Mouse (Mus musculus): ENCODE data around the gene Pon3. TPM values are rescaled to one million over a fixed set of nuclear protein-coding genes. Genes with fewer than 3 reads are reported as not detected.
A peak's percentile ranks its signal among the peaks of the same experiment; 100 is the strongest.

Gene Pon3
- polyA plus RNA-seq, 1 experiment from 2014 or later = 35.2 TPM

GRCm38 (mm10) chr6:5292841-5293240 is 36.8 kb upstream of the Pon3 start:
- Histone ChIP-seq H3K9me3 (replicated peaks; ENCODE audit: control insufficient read depth, low read length) (no peaks in the 10 kb centered on the region), H3K36me3 (ENCODE audit: control insufficient read depth, insufficient read depth, low read length) (no peaks in the 10 kb centered on the region), H3K27ac (ENCODE audit: low read depth, low read length) (no peak overlapping the region), H3K9ac (ENCODE audit: low read depth, low read length) (no peak overlapping the region), H3K4me3 (ENCODE audit: low read depth, low read length) (no peak overlapping the region), H3K4me2 (no peak overlapping the region), H3K4me1 (ENCODE audit: control insufficient read depth, insufficient read depth, low read length) (no peaks in the 10 kb centered on the region), H3K27me3 (ENCODE audit: control insufficient read depth, insufficient read depth, low read length) (no peaks in the 10 kb centered on the region)
- WGBS (ENCODE audit: insufficient replicate concordance) = 79% methylated on average over 5 of the region's 5 CpGs
- ATAC-seq (replicated peaks; ENCODE audit: insufficient number of reproducible peaks, low FRiP score, low TSS enrichment) = no peak

- Histone ChIP-seq H3K9ac (ENCODE audit: low read depth, low read length) (no peak overlapping the region), H3K4me2 (peak overlapping the region; percentile 22; the same call in 1 of the 2 replicates), H3K27ac (ENCODE audit: low read depth, low read length) (peak overlapping the region; percentile 38; the same call in 1 of the 2 replicates), H3K9me3 (replicated peaks; ENCODE audit: control insufficient read depth, low read length) (no peaks in the 10 kb centered on the region), H3K4me3 (ENCODE audit: low read depth, low read length) (no peak overlapping the region), H3K36me3 (ENCODE audit: control insufficient read depth, insufficient read depth, low read length) (no peaks in the 10 kb centered on the region), H3K4me1 (ENCODE audit: control insufficient read depth, insufficient read depth, low read length) (no peaks in the 10 kb centered on the region), H3K27me3 (ENCODE audit: control insufficient read depth, insufficient read depth, low read length) (no peaks in the 10 kb centered on the region)
- peak; percentile 80 for ATAC-seq (replicated peaks; ENCODE audit: insufficient number of reproducible peaks, low FRiP score, low TSS enrichment)
- WGBS (ENCODE audit: insufficient replicate concordance) = 77% methylated on average over 4 of the region's 4 CpGs
Measured at GRCm38 (mm10) chr6:5291450-5291849, 35.4 kb upstream of the Pon3 start.

- H3K9ac ChIP-seq (ENCODE audit: low read depth, low read length) = no peak overlapping the region
- H3K36me3 ChIP-seq (ENCODE audit: control insufficient read depth, insufficient read depth, low read length) = no peaks in the 10 kb centered on the region
- no peak overlapping the region for H3K4me3 ChIP-seq (ENCODE audit: low read depth, low read length)
- no peak overlapping the region for H3K27ac ChIP-seq (ENCODE audit: low read depth, low read length)
- no peak overlapping the region for H3K4me2 ChIP-seq
- no peaks in the 10 kb centered on the region for H3K9me3 ChIP-seq (replicated peaks; ENCODE audit: control insufficient read depth, low read length)
- WGBS (ENCODE audit: insufficient replicate concordance) = 57% methylated on average over 5 of the region's 5 CpGs
- H3K27me3 ChIP-seq (ENCODE audit: control insufficient read depth, insufficient read depth, low read length) = no peaks in the 10 kb centered on the region
- ATAC-seq (replicated peaks; ENCODE audit: insufficient number of reproducible peaks, low FRiP score, low TSS enrichment) = no peak
- no peaks in the 10 kb centered on the region for H3K4me1 ChIP-seq (ENCODE audit: control insufficient read depth, insufficient read depth, low read length)
Measured at GRCm38 (mm10) chr6:5287919-5288318, 31.8 kb upstream of the Pon3 start.

- Histone ChIP-seq H3K4me2 (no peak overlapping the region), H3K27ac (ENCODE audit: low read depth, low read length) (no peak overlapping the region), H3K4me3 (ENCODE audit: low read depth, low read length) (no peak overlapping the region), H3K36me3 (ENCODE audit: control insufficient read depth, insufficient read depth, low read length) (no peaks in the 10 kb centered on the region), H3K27me3 (ENCODE audit: control insufficient read depth, insufficient read depth, low read length) (no peaks in the 10 kb centered on the region), H3K9ac (ENCODE audit: low read depth, low read length) (no peak overlapping the region), H3K9me3 (replicated peaks; ENCODE audit: control insufficient read depth, low read length) (no peaks in the 10 kb centered on the region), H3K4me1 (ENCODE audit: control insufficient read depth, insufficient read depth, low read length) (no peaks in the 10 kb centered on the region)
- 75% methylated on average over 2 of the region's 2 CpGs for WGBS (ENCODE audit: insufficient replicate concordance)
- ATAC-seq (replicated peaks; ENCODE audit: insufficient number of reproducible peaks, low FRiP score, low TSS enrichment) = peak; percentile 71; the same call in 1 of the 2 replicates
Measured at GRCm38 (mm10) chr6:5287392-5287791, 31.3 kb upstream of the Pon3 start.

- H3K27ac ChIP-seq (ENCODE audit: low read depth, low read length) = no peak overlapping the region
- H3K9ac ChIP-seq (ENCODE audit: low read depth, low read length) = no peak overlapping the region
- no peaks in the 10 kb centered on the region for H3K9me3 ChIP-seq (replicated peaks; ENCODE audit: control insufficient read depth, low read length)
- no peaks in the 10 kb centered on the region for H3K27me3 ChIP-seq (ENCODE audit: control insufficient read depth, insufficient read depth, low read length)
- H3K36me3 ChIP-seq (ENCODE audit: control insufficient read depth, insufficient read depth, low read length) = no peaks in the 10 kb centered on the region
- no peak for ATAC-seq (replicated peaks; ENCODE audit: insufficient number of reproducible peaks, low FRiP score, low TSS enrichment)
- no peak overlapping the region for H3K4me2 ChIP-seq
- 74% methylated on average over 7 of the region's 7 CpGs for WGBS (ENCODE audit: insufficient replicate concordance)
- no peaks in the 10 kb centered on the region for H3K4me1 ChIP-seq (ENCODE audit: control insufficient read depth, insufficient read depth, low read length)
- H3K4me3 ChIP-seq (ENCODE audit: low read depth, low read length) = no peak overlapping the region
Measured at GRCm38 (mm10) chr6:5282418-5282817, 26.3 kb upstream of the Pon3 start.

GRCm38 (mm10) chr6:5280576-5281305 is 24.7 kb upstream of the Pon3 start:
- no peaks in the 10 kb centered on the region for H3K27me3 ChIP-seq (ENCODE audit: control insufficient read depth, insufficient read depth, low read length)
- 66% methylated on average over 6 of the region's 6 CpGs for WGBS (ENCODE audit: insufficient replicate concordance)
- H3K4me2 ChIP-seq = no peak overlapping the region
- no peak overlapping the region for H3K4me3 ChIP-seq (ENCODE audit: low read depth, low read length)
- H3K27ac ChIP-seq (ENCODE audit: low read depth, low read length) = no peak overlapping the region
- H3K9me3 ChIP-seq (replicated peaks; ENCODE audit: control insufficient read depth, low read length) = no peaks in the 10 kb centered on the region
- no peaks in the 10 kb centered on the region for H3K4me1 ChIP-seq (ENCODE audit: control insufficient read depth, insufficient read depth, low read length)
- peaks cover 7% of the 10 kb centered on the region; the same call in 1 of the 2 replicates for H3K36me3 ChIP-seq (ENCODE audit: control insufficient read depth, insufficient read depth, low read length)
- no peak overlapping the region for H3K9ac ChIP-seq (ENCODE audit: low read depth, low read length)
- no peak for ATAC-seq (replicated peaks; ENCODE audit: insufficient number of reproducible peaks, low FRiP score, low TSS enrichment)

GRCm38 (mm10) chr6:5277972-5278371 is 21.9 kb upstream of the Pon3 start:
- Histone ChIP-seq H3K27me3 (ENCODE audit: control insufficient read depth, insufficient read depth, low read length) (no peaks in the 10 kb centered on the region), H3K4me3 (ENCODE audit: low read depth, low read length) (no peak overlapping the region), H3K27ac (ENCODE audit: low read depth, low read length) (no peak overlapping the region), H3K4me2 (no peak overlapping the region), H3K9me3 (replicated peaks; ENCODE audit: control insufficient read depth, low read length) (no peaks in the 10 kb centered on the region), H3K9ac (ENCODE audit: low read depth, low read length) (no peak overlapping the region), H3K36me3 (ENCODE audit: control insufficient read depth, insufficient read depth, low read length) (peaks cover 7% of the 10 kb centered on the region; the same call in 1 of the 2 replicates), H3K4me1 (ENCODE audit: control insufficient read depth, insufficient read depth, low read length) (no peaks in the 10 kb centered on the region)
- WGBS (ENCODE audit: insufficient replicate concordance) = 56% methylated on average over 5 of the region's 5 CpGs
- no peak for ATAC-seq (replicated peaks; ENCODE audit: insufficient number of reproducible peaks, low FRiP score, low TSS enrichment)

GRCm38 (mm10) chr6:5269641-5270040 is 13.6 kb upstream of the Pon3 start:
- no peak for ATAC-seq (replicated peaks; ENCODE audit: insufficient number of reproducible peaks, low FRiP score, low TSS enrichment)
- 86% methylated on average over 6 of the region's 6 CpGs for WGBS (ENCODE audit: insufficient replicate concordance)
- Histone ChIP-seq H3K4me2 (no peak overlapping the region), H3K27ac (ENCODE audit: low read depth, low read length) (no peak overlapping the region), H3K9me3 (replicated peaks; ENCODE audit: control insufficient read depth, low read length) (no peaks in the 10 kb centered on the region), H3K36me3 (ENCODE audit: control insufficient read depth, insufficient read depth, low read length) (no peaks in the 10 kb centered on the region), H3K4me3 (ENCODE audit: low read depth, low read length) (no peak overlapping the region), H3K9ac (ENCODE audit: low read depth, low read length) (no peak overlapping the region), H3K4me1 (ENCODE audit: control insufficient read depth, insufficient read depth, low read length) (no peaks in the 10 kb centered on the region), H3K27me3 (ENCODE audit: control insufficient read depth, insufficient read depth, low read length) (no peaks in the 10 kb centered on the region)

GRCm38 (mm10) chr6:5264793-5265192 is 8.7 kb upstream of the Pon3 start:
- Histone ChIP-seq H3K27ac (ENCODE audit: low read depth, low read length) (no peak overlapping the region), H3K27me3 (ENCODE audit: control insufficient read depth, insufficient read depth, low read length) (no peaks in the 10 kb centered on the region), H3K36me3 (ENCODE audit: control insufficient read depth, insufficient read depth, low read length) (no peaks in the 10 kb centered on the region), H3K4me2 (no peak overlapping the region), H3K4me1 (ENCODE audit: control insufficient read depth, insufficient read depth, low read length) (no peaks in the 10 kb centered on the region), H3K9ac (ENCODE audit: low read depth, low read length) (no peak overlapping the region), H3K9me3 (replicated peaks; ENCODE audit: control insufficient read depth, low read length) (no peaks in the 10 kb centered on the region), H3K4me3 (ENCODE audit: low read depth, low read length) (no peak overlapping the region)
- 72% methylated on average over 8 of the region's 8 CpGs for WGBS (ENCODE audit: insufficient replicate concordance)
- no peak for ATAC-seq (replicated peaks; ENCODE audit: insufficient number of reproducible peaks, low FRiP score, low TSS enrichment)
